Mouse (Mus musculus): ENCODE measurements around the gene Sobp.

Sobp gene

GRCm38 (mm10) chr10:43014782-43015181 is 159.5 kb downstream of the Sobp start:
- H3K27me3 ChIP-seq (ENCODE audit: control insufficient read depth, insufficient read depth, low read length, poor library complexity, severe bottlenecking) = no peaks in the 10 kb centered on the region
- H3K36me3 ChIP-seq (ENCODE audit: control insufficient read depth, insufficient read depth, low read length, poor library complexity, severe bottlenecking) = no peaks in the 10 kb centered on the region
- DNase-seq (ENCODE audit: low read depth, low spot score) = no peak

DNA sequence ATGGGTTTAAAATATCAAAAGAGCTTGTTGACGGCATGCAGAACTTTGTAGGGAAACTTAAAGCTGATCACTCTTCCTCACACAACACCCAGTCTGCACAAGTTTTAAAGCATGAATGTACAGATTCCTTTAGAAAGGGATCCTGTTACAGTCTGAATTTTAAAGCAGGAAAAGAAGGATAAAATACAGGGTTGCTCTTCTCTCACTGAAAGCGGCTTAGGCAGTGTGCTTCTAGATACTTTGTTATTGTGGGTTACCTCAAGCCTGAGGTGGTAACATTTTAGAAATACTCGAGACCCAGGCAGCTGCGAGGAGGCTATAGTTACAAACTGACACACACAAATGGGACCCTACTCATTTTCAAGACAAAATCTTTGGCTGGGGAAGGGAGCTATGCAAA is 160.0 kb downstream of the Sobp start:
- Histone ChIP-seq H3K36me3 (ENCODE audit: control insufficient read depth, insufficient read depth, low read length, poor library complexity, severe bottlenecking) (no peaks in the 10 kb centered on the region), H3K27me3 (ENCODE audit: control insufficient read depth, insufficient read depth, low read length, poor library complexity, severe bottlenecking) (no peaks in the 10 kb centered on the region)
- DNase-seq (ENCODE audit: low read depth, low spot score) = no peak

- 0 out of 2 replicates have a peak, but pooled peaks cover 2% of the 10 kb centered on the region for H3K27me3 ChIP-seq (ENCODE audit: control insufficient read depth, insufficient read depth, low read length, poor library complexity, severe bottlenecking)
- no peaks in the 10 kb centered on the region for H3K36me3 ChIP-seq (ENCODE audit: control insufficient read depth, insufficient read depth, low read length, poor library complexity, severe bottlenecking)
- DNase-seq (ENCODE audit: low read depth, low spot score) = no peak
Observed at GRCm38 (mm10) chr10:43008116-43008515, 166.2 kb downstream of the Sobp start.

DNA sequence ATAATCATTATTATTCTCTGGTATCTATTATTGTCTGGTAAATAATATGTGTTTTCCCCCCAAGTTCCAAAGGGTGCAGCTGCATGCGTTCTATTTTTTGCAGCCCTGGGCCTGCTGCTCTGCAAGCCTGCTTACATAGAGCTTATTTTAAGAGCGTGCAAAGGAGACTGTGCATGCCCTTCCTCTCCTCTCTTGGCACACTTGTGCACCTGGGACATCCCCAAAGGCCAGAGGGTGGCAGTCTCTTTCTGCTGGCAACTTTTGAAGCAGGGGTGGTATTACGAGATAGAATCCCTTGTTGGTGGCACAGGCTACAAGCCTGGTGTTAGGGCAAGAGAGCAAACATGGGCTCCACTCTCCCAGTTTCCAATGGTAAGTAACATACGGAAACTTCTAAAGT is 167.8 kb downstream of the Sobp start:
- H3K36me3 ChIP-seq (ENCODE audit: control insufficient read depth, insufficient read depth, low read length, poor library complexity, severe bottlenecking) = no peaks in the 10 kb centered on the region
- DNase-seq (ENCODE audit: low read depth, low spot score) = no peak
- peaks cover 2% of the 10 kb centered on the region; the same call in 1 of the 2 replicates for H3K27me3 ChIP-seq (ENCODE audit: control insufficient read depth, insufficient read depth, low read length, poor library complexity, severe bottlenecking)

- H3K36me3 ChIP-seq (ENCODE audit: control insufficient read depth, insufficient read depth, low read length, poor library complexity, severe bottlenecking) = no peaks in the 10 kb centered on the region
- H3K27me3 ChIP-seq (ENCODE audit: control insufficient read depth, insufficient read depth, low read length, poor library complexity, severe bottlenecking) = peaks cover 2% of the 10 kb centered on the region; the same call in 1 of the 2 replicates
- no peak for DNase-seq (ENCODE audit: low read depth, low spot score)
Observed at GRCm38 (mm10) chr10:43005677-43006076, 168.7 kb downstream of the Sobp start.

DNA sequence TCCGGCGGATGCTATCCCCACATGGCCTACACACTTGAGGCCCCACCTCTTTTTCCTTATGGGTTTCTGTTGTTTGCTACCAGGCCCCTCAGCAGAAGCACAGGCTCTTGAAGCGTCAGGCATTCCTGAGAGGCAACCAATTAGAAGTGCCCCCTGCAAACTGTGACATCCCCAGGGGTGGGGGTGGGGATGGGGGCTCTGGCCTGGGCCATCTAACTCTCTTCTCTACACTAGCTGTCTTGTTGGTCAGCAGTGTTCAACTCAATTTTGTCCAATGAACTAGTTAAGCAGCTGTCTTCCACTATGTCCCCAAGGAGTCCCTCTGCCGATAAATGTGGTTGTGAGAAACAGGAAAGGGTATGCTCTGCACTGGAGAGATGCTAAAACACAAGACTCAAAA is 169.3 kb downstream of the Sobp start:
- H3K36me3 ChIP-seq (ENCODE audit: control insufficient read depth, insufficient read depth, low read length, poor library complexity, severe bottlenecking) = no peaks in the 10 kb centered on the region
- peaks cover 2% of the 10 kb centered on the region; the same call in 1 of the 2 replicates for H3K27me3 ChIP-seq (ENCODE audit: control insufficient read depth, insufficient read depth, low read length, poor library complexity, severe bottlenecking)
- no peak for DNase-seq (ENCODE audit: low read depth, low spot score)

DNA sequence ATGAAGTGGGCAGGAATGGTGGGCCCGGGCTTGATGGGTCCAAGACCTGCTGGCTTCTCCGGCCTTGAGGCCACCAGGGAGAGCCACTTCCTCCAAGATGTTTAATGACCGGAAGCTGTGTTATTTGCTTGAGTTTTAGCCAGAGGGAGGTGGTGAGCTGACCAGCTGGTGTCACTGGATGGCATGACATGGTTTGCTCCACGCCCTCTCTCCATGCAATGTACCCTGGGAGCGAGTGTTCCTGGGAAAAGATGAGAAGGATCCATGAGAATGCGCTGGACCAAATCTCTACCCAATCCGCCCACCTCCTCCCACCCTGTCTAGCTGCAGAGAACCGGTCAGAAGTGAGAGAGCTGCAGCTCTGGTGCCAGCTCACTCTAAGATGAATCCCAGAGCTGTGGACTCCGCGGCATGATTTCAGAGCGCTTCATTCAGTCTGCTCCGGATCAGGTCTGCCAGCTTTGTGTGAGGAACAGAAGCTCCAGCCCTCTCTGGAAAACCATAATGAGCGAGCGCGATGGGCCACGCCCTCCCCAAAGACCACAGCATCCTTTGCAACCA is 170.1 kb downstream of the Sobp start:
- DNase-seq (ENCODE audit: low read depth, low spot score) = no peak
- H3K27me3 ChIP-seq (ENCODE audit: control insufficient read depth, insufficient read depth, low read length, poor library complexity, severe bottlenecking) = peaks cover 2% of the 10 kb centered on the region; the same call in 1 of the 2 replicates
- H3K36me3 ChIP-seq (ENCODE audit: control insufficient read depth, insufficient read depth, low read length, poor library complexity, severe bottlenecking) = no peaks in the 10 kb centered on the region

DNA sequence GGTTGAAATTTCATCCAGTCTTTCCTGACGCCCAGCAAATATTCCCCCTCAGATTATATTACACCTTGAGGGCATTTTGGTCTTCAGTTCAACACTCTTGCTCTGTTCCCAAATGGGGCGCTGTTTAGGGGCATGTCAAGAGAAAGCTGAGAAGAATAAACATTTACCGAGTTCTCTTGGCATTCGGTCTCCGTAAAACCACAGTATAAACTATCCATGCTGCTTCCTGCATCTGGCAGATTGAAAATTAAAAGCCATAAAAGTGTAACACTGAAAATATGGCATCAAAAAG is 170.9 kb downstream of the Sobp start:
- DNase-seq (ENCODE audit: low read depth, low spot score) = no peak
- no peaks in the 10 kb centered on the region for H3K36me3 ChIP-seq (ENCODE audit: control insufficient read depth, insufficient read depth, low read length, poor library complexity, severe bottlenecking)
- peaks cover 2% of the 10 kb centered on the region; the same call in 1 of the 2 replicates for H3K27me3 ChIP-seq (ENCODE audit: control insufficient read depth, insufficient read depth, low read length, poor library complexity, severe bottlenecking)

GRCm38 (mm10) chr10:43002721-43003465 is 171.4 kb downstream of the Sobp start:
- Histone ChIP-seq H3K36me3 (ENCODE audit: control insufficient read depth, insufficient read depth, low read length, poor library complexity, severe bottlenecking) (no peaks in the 10 kb centered on the region), H3K27me3 (ENCODE audit: control insufficient read depth, insufficient read depth, low read length, poor library complexity, severe bottlenecking) (peaks cover 2% of the 10 kb centered on the region; the same call in 1 of the 2 replicates)
- DNase-seq (ENCODE audit: low read depth, low spot score) = no peak

DNA sequence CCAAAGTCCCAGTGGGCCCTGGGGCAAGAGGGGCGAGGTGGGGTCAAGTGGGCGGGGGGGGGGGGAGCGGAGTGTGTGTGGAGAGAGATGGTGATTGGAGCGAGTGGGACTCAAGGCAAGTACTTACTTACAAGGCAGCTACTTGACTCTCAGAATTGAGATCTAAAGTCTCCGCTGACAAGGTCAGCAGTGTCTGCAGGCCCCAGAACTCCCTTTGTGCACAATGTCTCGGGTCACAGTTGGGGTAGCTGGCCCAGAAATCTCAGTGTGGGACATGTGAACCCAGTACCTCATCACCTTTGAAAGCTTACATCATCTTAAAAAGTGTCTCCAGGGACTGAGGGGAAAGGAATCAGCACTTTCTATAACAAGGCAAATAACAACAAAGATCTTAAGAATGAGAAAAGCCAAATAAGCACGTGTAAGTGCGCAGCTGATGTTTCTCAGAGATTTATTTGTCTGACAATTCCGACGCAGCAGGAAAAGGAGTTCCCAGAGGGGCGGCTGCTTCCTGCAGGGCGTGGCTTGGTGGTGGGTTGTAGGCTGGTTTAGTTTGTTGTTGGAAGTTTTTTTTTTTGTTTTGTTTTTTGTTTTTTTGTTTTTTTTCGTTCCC is 172.2 kb downstream of the Sobp start:
- peak; percentile 5 for DNase-seq (ENCODE audit: low read depth, low spot score)
- Histone ChIP-seq H3K27me3 (ENCODE audit: control insufficient read depth, insufficient read depth, low read length, poor library complexity, severe bottlenecking) (peaks cover 2% of the 10 kb centered on the region; the same call in 1 of the 2 replicates), H3K36me3 (ENCODE audit: control insufficient read depth, insufficient read depth, low read length, poor library complexity, severe bottlenecking) (no peaks in the 10 kb centered on the region)

DNA sequence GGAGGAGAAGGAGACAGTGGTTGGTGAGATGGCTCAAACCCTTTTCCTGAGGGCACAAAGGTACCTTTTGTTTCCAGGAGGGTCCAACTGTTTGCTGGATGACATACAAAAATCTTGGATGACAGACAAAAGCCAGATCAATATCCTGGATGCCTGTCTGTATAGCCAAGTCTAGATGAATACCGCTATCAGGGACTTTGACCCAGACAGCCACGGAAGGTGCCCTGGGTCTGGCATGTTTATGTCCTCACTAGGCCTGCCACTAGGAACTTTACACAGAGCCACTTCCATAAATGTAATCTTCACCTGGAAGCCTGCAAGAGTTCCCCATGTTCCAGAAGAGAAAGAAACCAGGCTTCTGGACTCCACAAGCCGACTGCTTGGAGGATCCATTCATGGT is 172.9 kb downstream of the Sobp start:
- no peak for DNase-seq (ENCODE audit: low read depth, low spot score)
- Histone ChIP-seq H3K36me3 (ENCODE audit: control insufficient read depth, insufficient read depth, low read length, poor library complexity, severe bottlenecking) (no peaks in the 10 kb centered on the region), H3K27me3 (ENCODE audit: control insufficient read depth, insufficient read depth, low read length, poor library complexity, severe bottlenecking) (peaks cover 2% of the 10 kb centered on the region; the same call in 1 of the 2 replicates)

DNA sequence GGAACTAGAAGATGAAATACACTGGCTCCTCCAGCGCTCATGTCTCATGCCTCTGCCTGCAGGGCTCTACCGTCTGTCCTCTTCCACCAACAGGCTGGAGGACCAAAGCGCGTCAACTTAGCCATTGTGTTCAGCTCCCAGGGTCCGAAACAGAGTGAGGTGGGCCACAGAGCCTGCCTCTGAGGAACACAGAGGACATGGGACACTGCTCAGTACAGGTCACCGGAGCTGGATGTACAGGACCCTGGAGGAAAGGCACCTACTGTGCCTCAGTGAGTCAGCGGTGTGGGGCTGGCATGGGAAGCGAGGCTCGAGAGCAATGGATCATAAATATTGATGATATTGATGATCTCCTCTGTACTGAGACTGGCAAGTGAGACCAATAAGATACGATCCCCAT is 175.0 kb downstream of the Sobp start:
- no peaks in the 10 kb centered on the region for H3K36me3 ChIP-seq (ENCODE audit: control insufficient read depth, insufficient read depth, low read length, poor library complexity, severe bottlenecking)
- H3K27me3 ChIP-seq (ENCODE audit: control insufficient read depth, insufficient read depth, low read length, poor library complexity, severe bottlenecking) = no peaks in the 10 kb centered on the region; the same call in 1 of the 2 replicates
- no peak for DNase-seq (ENCODE audit: low read depth, low spot score)

GRCm38 (mm10) chr10:42997278-42997677 is 177.1 kb downstream of the Sobp start:
- H3K27me3 ChIP-seq (ENCODE audit: control insufficient read depth, insufficient read depth, low read length, poor library complexity, severe bottlenecking) = no peaks in the 10 kb centered on the region
- no peak for DNase-seq (ENCODE audit: low read depth, low spot score)
- no peaks in the 10 kb centered on the region for H3K36me3 ChIP-seq (ENCODE audit: control insufficient read depth, insufficient read depth, low read length, poor library complexity, severe bottlenecking)

DNA sequence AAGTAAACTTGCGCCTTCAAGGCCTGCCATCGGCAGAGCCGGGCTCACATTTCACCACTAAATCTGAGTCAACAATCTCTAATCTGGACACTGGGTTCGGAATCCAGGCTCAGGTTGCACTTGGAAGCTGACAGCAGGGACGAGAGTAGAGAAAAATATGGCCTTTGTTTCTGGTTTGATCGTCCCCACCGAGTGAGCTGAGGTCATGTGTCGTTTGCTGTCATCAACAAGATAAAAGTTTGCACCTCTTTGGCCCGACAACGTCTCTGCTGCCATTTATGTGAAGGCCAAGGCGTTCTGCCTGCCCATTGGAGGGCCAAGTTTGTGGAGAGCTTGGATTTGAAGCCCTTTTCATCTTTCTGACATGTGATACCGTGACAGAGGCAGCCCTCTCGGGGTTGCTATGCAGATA is 178.8 kb downstream of the Sobp start:
- no peaks in the 10 kb centered on the region for H3K27me3 ChIP-seq (ENCODE audit: control insufficient read depth, insufficient read depth, low read length, poor library complexity, severe bottlenecking)
- no peaks in the 10 kb centered on the region for H3K36me3 ChIP-seq (ENCODE audit: control insufficient read depth, insufficient read depth, low read length, poor library complexity, severe bottlenecking)
- DNase-seq (ENCODE audit: low read depth, low spot score) = no peak

DNA sequence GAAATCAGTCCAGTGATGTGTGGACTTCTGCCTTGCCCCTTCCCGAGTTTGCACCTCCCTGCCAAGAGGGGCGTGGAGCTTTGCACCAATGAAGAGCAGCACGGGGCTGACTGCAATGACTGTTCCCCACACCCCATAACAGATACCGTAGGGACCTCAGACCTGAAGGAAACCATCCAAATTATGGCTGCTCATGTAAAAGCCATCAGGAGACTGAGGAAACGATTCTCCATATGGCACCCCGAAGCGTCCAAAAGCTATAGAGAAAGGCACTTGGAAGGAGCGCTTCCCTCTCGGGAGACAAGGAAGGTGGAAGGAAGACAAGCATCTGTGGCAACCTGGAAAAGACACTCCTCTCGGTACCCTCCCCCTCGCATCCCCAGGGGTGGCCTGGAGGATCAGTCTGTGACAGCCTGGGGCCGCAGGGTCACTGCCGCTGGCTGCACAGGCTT is 180.0 kb downstream of the Sobp start:
- H3K36me3 ChIP-seq (ENCODE audit: control insufficient read depth, insufficient read depth, low read length, poor library complexity, severe bottlenecking) = no peaks in the 10 kb centered on the region
- no peaks in the 10 kb centered on the region for H3K27me3 ChIP-seq (ENCODE audit: control insufficient read depth, insufficient read depth, low read length, poor library complexity, severe bottlenecking)
- DNase-seq (ENCODE audit: low read depth, low spot score) = no peak
